Mouse (Mus musculus) ZHBTc4 (cell line): ENCODE measurements around the gene Mesp2.
A peak's percentile ranks its signal among the peaks of the same experiment; 100 is the strongest.

ENCODE experiments used
- DNase-seq: peaks from one replicate; pipeline ENCODE4 v3.0.0-alpha.2; 2011; ENCODE audit warnings: low read depth, low spot score

The Mesp2 gene

DNA sequence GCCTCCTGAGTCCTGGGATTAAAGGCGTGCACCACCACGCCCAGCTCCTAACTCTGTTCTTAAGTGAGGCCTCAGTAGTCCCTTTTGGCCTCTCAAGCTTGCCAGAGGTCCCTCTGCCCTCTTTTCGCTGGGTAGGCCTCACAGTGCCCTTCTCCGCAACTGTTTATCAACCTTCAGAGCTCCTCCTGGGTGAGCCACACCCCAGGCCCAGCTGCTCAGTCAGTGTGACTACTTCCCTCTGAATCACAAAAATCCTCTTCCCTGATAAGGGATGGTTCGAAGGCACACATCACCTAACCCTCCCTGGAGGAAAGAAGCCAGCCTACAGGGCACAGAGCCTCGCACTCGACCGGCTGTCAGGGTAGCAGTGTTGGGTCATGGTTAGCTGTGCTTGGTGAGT is 51.3 kb downstream of the Mesp2 start:
- DNase-seq: peak; percentile 20
